Mouse (Mus musculus): ENCODE measurements around the gene 2310057N15Rik.
"Not testable (repeated sequence)": the region's sequence is repeated elsewhere in the genome, so short reads cannot be mapped to it uniquely, and the experiment has no call there.

2310057N15Rik gene

GRCm38 (mm10) chr16:88774106-88774505 lies at the start of gene 2310057N15Rik:
2310057N15Rik (minus strand) TSS chr16:88774206.
- DNase-seq (ENCODE audit: low spot score in 2 of 2), result no peak

- no peak for DNase-seq (ENCODE audit: low spot score in 2 of 2)
Observed at GRCm38 (mm10) chr16:88823736-88824135, 49.7 kb upstream of the 2310057N15Rik start.

GRCm38 (mm10) chr16:88820066-88820465 lies 46.1 kb upstream of the 2310057N15Rik start, which contains the start of gene Krtap15:
Krtap15 (plus strand) TSS chr16:88820215.
- no peak for DNase-seq (ENCODE audit: low spot score in 2 of 2)

GRCm38 (mm10) chr16:88811827-88812226 lies 37.8 kb upstream of the 2310057N15Rik start, which contains the start of gene Gm20741:
Gm20741 (minus strand) TSS chr16:88812220.
- DNase-seq (ENCODE audit: low spot score in 2 of 2), result no peak

- no peak for DNase-seq (ENCODE audit: low spot score in 2 of 2)
Observed at GRCm38 (mm10) chr16:88786786-88787185, 12.8 kb upstream of the 2310057N15Rik start.

- DNase-seq (ENCODE audit: low spot score in 2 of 2), result no peak
Observed at GRCm38 (mm10) chr16:88777596-88777995, 3.6 kb upstream of the 2310057N15Rik start, which contains the start of gene Gm5965. Gm5965 (plus strand) TSS chr16:88777896.

- DNase-seq (ENCODE audit: low spot score in 2 of 2), result not testable (repeated sequence)
Observed at GRCm38 (mm10) chr16:88758547-88758946, 15.5 kb downstream of the 2310057N15Rik start, which contains the start of gene 2310034C09Rik. 2310034C09Rik (plus strand) TSS chr16:88758847.

- not testable (repeated sequence) for DNase-seq (ENCODE audit: low spot score in 2 of 2)
Observed at GRCm38 (mm10) chr16:88751535-88751934, 22.5 kb downstream of the 2310057N15Rik start, which contains the start of gene Krtap13. Krtap13 (minus strand) TSS chr16:88751635.

- no peak for DNase-seq (ENCODE audit: low spot score in 2 of 2)
Observed at GRCm38 (mm10) chr16:88747943-88748342, 26.1 kb downstream of the 2310057N15Rik start.

- DNase-seq (ENCODE audit: low spot score in 2 of 2), result no peak
Observed at GRCm38 (mm10) chr16:88744750-88745340, 29.2 kb downstream of the 2310057N15Rik start.

GRCm38 (mm10) chr16:88735391-88735790 lies 38.6 kb downstream of the 2310057N15Rik start:
- no peak for DNase-seq (ENCODE audit: low spot score in 2 of 2)

- DNase-seq (ENCODE audit: low spot score in 2 of 2), result no peak
Observed at GRCm38 (mm10) chr16:88728812-88729275, 45.2 kb downstream of the 2310057N15Rik start, which contains the start of gene Krtap13-1. Krtap13-1 (plus strand) TSS chr16:88728862.

Data from urinary bladder, postnatal 36 days (tissue).